ENCODE assay signal across 8 mouse cellular contexts in the genomic region with DNA sequence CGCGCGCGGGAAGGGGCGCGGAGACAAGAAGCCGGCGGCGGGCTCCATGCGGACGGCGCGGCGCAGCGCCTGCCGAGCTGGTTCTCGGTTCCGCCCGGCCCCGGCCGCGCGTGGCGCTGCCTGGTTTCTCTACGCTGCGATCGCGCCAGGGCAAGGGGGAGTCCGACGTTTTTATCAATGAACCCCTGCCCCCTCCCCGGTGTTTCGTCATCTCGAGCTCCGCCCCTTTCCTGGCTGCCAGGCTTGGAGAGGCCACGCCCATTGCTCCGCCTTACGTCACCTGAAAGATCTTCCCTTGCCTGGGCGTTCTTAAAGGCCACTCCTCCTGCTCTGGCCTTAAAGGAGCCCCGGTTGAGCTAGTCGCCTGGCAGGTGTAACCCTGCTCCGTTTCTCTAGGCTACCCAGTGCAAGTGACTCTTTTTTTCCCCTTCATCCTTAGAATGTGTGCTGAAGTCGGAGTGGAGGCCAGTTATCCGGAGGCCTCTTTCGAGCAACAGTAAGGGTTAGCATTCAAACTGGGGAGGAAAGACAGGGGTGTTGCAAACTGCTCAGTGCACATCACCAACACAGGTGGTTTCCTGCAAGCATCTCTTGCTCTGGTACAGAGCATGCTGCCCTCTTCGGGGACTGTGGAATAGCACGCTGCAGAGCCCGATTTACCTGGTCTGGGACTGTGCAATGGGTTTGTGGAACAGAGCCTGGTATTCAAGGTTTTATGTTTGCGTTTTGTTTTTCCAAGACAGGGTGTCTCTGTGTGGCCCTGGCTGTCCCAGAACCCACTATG. TPM values are rescaled to one million over a fixed set of nuclear protein-coding genes. Genes with fewer than 3 reads are reported as not detected.
DNase-seq lines count a peak whose midpoint lies in the region; ATAC-seq and TF ChIP-seq lines count a peak whose summit lies in the region.

Gene Plk3, minus strand, starts transcription at position 147 of the 784 bp plus-strand sequence.

- 0 out of 2 replicates have a peak, but pooled peaks cover 8% of the 10 kb centered on the region for H3K4me1 ChIP-seq in hindbrain, postnatal 0 days (ENCODE audit: insufficient read depth, low read length)

- H3K36me3 ChIP-seq in hindbrain, postnatal 0 days (ENCODE audit: insufficient read depth, low read length): peaks cover 22% of the 10 kb centered on the region

- peak; percentile 91 for ATAC-seq in hindbrain, postnatal 0 days
- peak; percentile 83 for ATAC-seq in megakaryocyte, adult 5-6 weeks (ENCODE audit: poor library complexity, severe bottlenecking)

- no peaks in the 10 kb centered on the region for H3K9me3 ChIP-seq in hindbrain, postnatal 0 days (ENCODE audit: low read length)

- 2% methylated on average over 43 of the region's 48 CpGs for WGBS in hindbrain, postnatal 0 days

- peak within 1 kb of the TSS; percentile 82 for H3K27ac ChIP-seq in gastrocnemius, adult 2 months
- H3K27ac ChIP-seq in hindbrain, postnatal 0 days: peak within 1 kb of the TSS; percentile 90
- peak within 1 kb of the TSS; percentile 89 for H3K27ac ChIP-seq in left cerebral cortex, adult 2 months

- peak; percentile 94 for DNase-seq in WW6 (ENCODE audit: low read depth, low spot score)
- DNase-seq in cerebellum, postnatal 4 days (ENCODE audit: low spot score in 2 of 2): peak; percentile 92 to 97
- DNase-seq in gastrocnemius, adult 2 months: peak; percentile 96
- peak; percentile 99 for DNase-seq in hindbrain, postnatal 0 days (ENCODE audit: low spot score)
- DNase-seq in left cerebral cortex, adult 2 months (ENCODE audit: extremely low spot score in 1 of 2, low spot score in 2 of 2): peak; percentile 97 to 98
- peak; percentile 98 to 99 for DNase-seq in right cerebral cortex, adult 2 months (ENCODE audit: low spot score in 2 of 2)
- DNase-seq in urinary bladder, postnatal 14 days (ENCODE audit: low spot score): peak; percentile 98

- intact Hi-C loops in gastrocnemius, adult 2 months (cut with DNase I): no loop called here
- intact Hi-C loops in left cerebral cortex, adult 2 months (cut with DNase I): loop anchor here (5.0 kb wide), 1 partner anchor 312 kb away; the partner anchor contains the start of gene Hpdl

- TF ChIP-seq CTCF in gastrocnemius, adult 2 months (IDR thresholded peaks at IDR 0.05): peak; percentile 6; the same call in 1 of the 2 replicates
- peak; percentile 38 for TF ChIP-seq CTCF in hindbrain, postnatal 0 days (IDR thresholded peaks at IDR 0.05; ENCODE audit: low read depth)
- TF ChIP-seq CTCF in left cerebral cortex, adult 2 months (IDR thresholded peaks at IDR 0.05): peak; percentile 2; the same call in 1 of the 2 replicates

- peak within 1 kb of the TSS; percentile 95 for H3K4me3 ChIP-seq in gastrocnemius, adult 2 months
- peak within 1 kb of the TSS; percentile 79 for H3K4me3 ChIP-seq in hindbrain, postnatal 0 days (ENCODE audit: low read length)
- peak within 1 kb of the TSS; percentile 73 for H3K4me3 ChIP-seq in left cerebral cortex, adult 2 months

- peak within 1 kb of the TSS; percentile 87 for H3K9ac ChIP-seq in hindbrain, postnatal 0 days (replicated peaks; ENCODE audit: low read length)

- H3K27me3 ChIP-seq in hindbrain, postnatal 0 days (ENCODE audit: insufficient read depth, low read length): no peaks in the 10 kb centered on the region

- H3K4me2 ChIP-seq in hindbrain, postnatal 0 days (ENCODE audit: low read depth, low read length): peak within 1 kb of the TSS; percentile 72

RNA-seq across cellular contexts. Expression of gene Plk3, which starts in this region (rescaled TPM):
- under 1 TPM; 0.73 to 0.74 TPM for total RNA-seq in gastrocnemius, adult 2 months (2021)
- 23.9 and 29.8 TPM in 2 replicates for total RNA-seq in hindbrain, postnatal 0 days (2014; rRNA removed)
- polyA plus RNA-seq in hindbrain, postnatal 0 days (2015; fragmentation: Nextera tagmentation; extraction: Ambion mirVana): 26.8 and 29.1 TPM in 2 replicates
- 10 to 100 TPM; 13.7 to 19.6 TPM for total RNA-seq in left cerebral cortex, adult 2 months (2021)
- total RNA-seq in megakaryocyte, adult 5-6 weeks (2015): 4.9 and 6.2 TPM in 2 replicates
- total RNA-seq in megakaryocyte, adult 5-6 weeks (2017): 3.0 and 4.2 TPM in 2 replicates

Comparison
In these comparisons a context has a peak if more than half of its experiments do, and no peak if none do; other contexts are left out.
1. Peak in every context shown above with its lines: DNase-seq, ATAC-seq, H3K4me3 ChIP-seq and H3K27ac ChIP-seq.
2. Peak in DNase-seq, H3K4me3 ChIP-seq and H3K27ac ChIP-seq in gastrocnemius, adult 2 months; RNA of the gene not detected or under 1 TPM.